Mouse (Mus musculus): ENCODE measurements around the gene Rara.

- TF ChIP-seq CTCF (IDR thresholded peaks at IDR 0.05; ENCODE audit: control insufficient read depth, insufficient read depth, insufficient read length): no peak
- TF ChIP-seq USF1 (IDR thresholded peaks at IDR 0.05; ENCODE audit: low read depth): no peak
These were observed 24.9 kb upstream of the Rara start for GRCm38 (mm10) chr11:98902621-98903245.

All from C2C12 (cell line).